Mouse (Mus musculus): ENCODE measurements around the gene Coq5. TPM values are rescaled to one million over a fixed set of nuclear protein-coding genes. Genes with fewer than 3 reads are reported as not detected.

Gene Coq5
- polyA plus RNA-seq, 1 experiment from 2014 or later: 52.2 TPM

DNA sequence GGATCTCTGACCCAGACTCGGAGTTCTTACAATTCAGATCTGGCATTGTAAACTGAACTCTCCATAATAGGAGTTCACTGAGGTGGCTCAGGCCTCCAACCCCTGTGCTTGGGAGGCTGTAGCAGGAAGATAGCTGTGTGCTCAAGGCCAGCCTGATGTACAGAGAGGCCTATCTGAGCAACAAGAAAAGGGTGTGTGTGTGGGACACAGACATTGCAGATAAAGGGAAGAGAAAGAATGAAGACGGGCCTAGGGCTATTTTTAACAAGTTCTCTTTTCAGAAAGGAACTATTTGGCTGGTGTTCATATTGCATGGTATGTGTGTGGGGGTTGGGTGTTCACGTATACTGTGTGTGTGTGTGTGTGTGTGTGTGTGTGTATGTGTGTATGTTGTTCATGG lies 54.2 kb downstream of the Coq5 start:
- Histone ChIP-seq H3K27me3 (ENCODE audit: control insufficient read depth, insufficient read depth, low read length) (no peaks in the 10 kb centered on the region), H3K27ac (replicated peaks; ENCODE audit: low read depth, low read length) (no peak overlapping the region), H3K9ac (replicated peaks; ENCODE audit: low read length) (no peak overlapping the region), H3K4me1 (ENCODE audit: control insufficient read depth, insufficient read depth, low read length) (no peaks in the 10 kb centered on the region), H3K4me2 (ENCODE audit: low read depth, low read length) (no peak overlapping the region), H3K9me3 (replicated peaks; ENCODE audit: control insufficient read depth, low read length) (no peaks in the 10 kb centered on the region), H3K36me3 (replicated peaks; ENCODE audit: control insufficient read depth, insufficient read depth, low read depth, low read length) (peaks cover 20% of the 10 kb centered on the region), H3K4me3 (ENCODE audit: low read depth, low read length) (no peak overlapping the region)
- DNase-seq (ENCODE audit: low spot score) (no peak), ATAC-seq (replicated peaks; ENCODE audit: insufficient number of reproducible peaks, low FRiP score, low TSS enrichment, low read depth) (no peak)
- 87% methylated on average over 3 of the region's 3 CpGs for WGBS

DNA sequence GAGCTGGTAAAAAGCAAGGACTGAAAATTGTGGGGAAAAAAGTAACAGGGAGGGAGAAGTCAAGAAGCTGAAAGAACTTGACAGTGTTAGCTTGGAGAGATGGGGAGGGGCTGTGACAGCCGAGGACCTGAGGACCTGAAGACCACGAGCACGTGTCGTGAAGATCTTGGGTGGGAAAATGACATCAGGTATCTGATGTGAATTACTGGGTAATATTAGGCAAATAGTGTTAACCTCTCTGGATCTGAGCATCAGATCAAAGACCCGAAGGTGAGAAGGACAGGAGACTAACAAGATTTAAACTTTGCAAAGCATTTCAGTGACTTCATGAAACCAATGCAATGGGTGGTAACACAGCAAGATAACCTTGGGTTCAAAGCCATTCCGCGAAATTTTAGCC lies 60.5 kb downstream of the Coq5 start:
- H3K4me2 ChIP-seq (ENCODE audit: low read depth, low read length): peak overlapping the region; percentile 71
- H3K9me3 ChIP-seq (replicated peaks; ENCODE audit: control insufficient read depth, low read length): no peaks in the 10 kb centered on the region
- no peak overlapping the region for H3K27ac ChIP-seq (replicated peaks; ENCODE audit: low read depth, low read length)
- H3K4me1 ChIP-seq (ENCODE audit: control insufficient read depth, insufficient read depth, low read length): no peaks in the 10 kb centered on the region
- peaks cover 4% of the 10 kb centered on the region for H3K36me3 ChIP-seq (replicated peaks; ENCODE audit: control insufficient read depth, insufficient read depth, low read depth, low read length)
- no peak overlapping the region for H3K9ac ChIP-seq (replicated peaks; ENCODE audit: low read length)
- no peaks in the 10 kb centered on the region for H3K27me3 ChIP-seq (ENCODE audit: control insufficient read depth, insufficient read depth, low read length)
- peak overlapping the region; percentile 87; the same call in 1 of the 2 replicates for H3K4me3 ChIP-seq (ENCODE audit: low read depth, low read length)
- WGBS: 35% methylated on average over 7 of the region's 7 CpGs
- ATAC-seq (replicated peaks; ENCODE audit: insufficient number of reproducible peaks, low FRiP score, low TSS enrichment, low read depth) (no peak), DNase-seq (ENCODE audit: low spot score) (no peak)

DNA sequence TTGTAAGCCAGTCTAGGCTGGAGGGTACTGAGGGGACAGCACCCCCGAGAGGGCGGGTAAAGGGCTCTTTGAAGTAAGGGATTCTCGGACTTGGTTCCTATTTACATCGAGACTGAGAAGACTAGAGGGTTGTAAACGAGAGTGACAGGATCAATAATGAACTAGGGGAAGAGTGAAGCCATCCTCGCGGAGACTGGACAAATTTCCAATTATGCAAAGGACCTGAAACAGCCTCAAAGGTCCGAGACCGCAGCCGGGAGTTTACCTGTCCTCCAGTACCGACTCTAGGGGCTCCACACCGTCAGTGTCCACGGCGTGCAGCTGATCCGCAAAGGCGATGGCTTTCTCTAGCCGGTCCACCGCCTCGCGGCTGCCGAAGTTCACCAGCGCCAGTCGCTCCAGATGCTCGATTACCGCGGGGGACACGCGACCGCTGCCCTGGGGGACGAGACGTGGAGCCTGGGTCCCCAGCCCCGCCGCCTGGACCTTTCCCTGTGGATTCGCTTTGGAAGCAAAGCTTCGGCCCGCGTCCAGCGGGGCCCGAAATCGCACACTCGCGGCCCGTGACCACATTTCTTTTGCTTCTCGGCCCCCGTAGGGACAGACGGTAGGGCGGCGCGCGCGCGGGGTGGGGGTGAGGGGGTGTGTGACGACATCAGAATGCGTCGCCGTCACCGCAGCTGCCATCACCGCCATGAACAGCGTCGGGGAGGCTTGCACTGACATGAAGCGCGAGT lies 61.3 kb downstream of the Coq5 start, which contains the start of the genes Gatc and Triap1:
Gene Gatc (minus strand): TSS at position 602 of the 737 bp plus-strand sequence.
Gene Triap1 (plus strand): TSS at position 649 of the 737 bp plus-strand sequence.
- Histone ChIP-seq H3K27ac (replicated peaks; ENCODE audit: low read depth, low read length) (peak within 1 kb of the TSS; percentile 60; the same call in 1 of the 2 replicates), H3K36me3 (replicated peaks; ENCODE audit: control insufficient read depth, insufficient read depth, low read depth, low read length) (peaks cover 8% of the 10 kb centered on the region), H3K4me1 (ENCODE audit: control insufficient read depth, insufficient read depth, low read length) (no peaks in the 10 kb centered on the region), H3K27me3 (ENCODE audit: control insufficient read depth, insufficient read depth, low read length) (no peaks in the 10 kb centered on the region), H3K9ac (replicated peaks; ENCODE audit: low read length) (peak within 1 kb of the TSS; percentile 87), H3K4me2 (ENCODE audit: low read depth, low read length) (peak within 1 kb of the TSS; percentile 71), H3K9me3 (replicated peaks; ENCODE audit: control insufficient read depth, low read length) (no peaks in the 10 kb centered on the region), H3K4me3 (ENCODE audit: low read depth, low read length) (peak within 1 kb of the TSS; percentile 87)
- peak; percentile 92 for DNase-seq (ENCODE audit: low spot score)
- peak; percentile 88 for ATAC-seq (replicated peaks; ENCODE audit: insufficient number of reproducible peaks, low FRiP score, low TSS enrichment, low read depth)
- WGBS: under 1% methylated on average over 62 of the region's 62 CpGs

DNA sequence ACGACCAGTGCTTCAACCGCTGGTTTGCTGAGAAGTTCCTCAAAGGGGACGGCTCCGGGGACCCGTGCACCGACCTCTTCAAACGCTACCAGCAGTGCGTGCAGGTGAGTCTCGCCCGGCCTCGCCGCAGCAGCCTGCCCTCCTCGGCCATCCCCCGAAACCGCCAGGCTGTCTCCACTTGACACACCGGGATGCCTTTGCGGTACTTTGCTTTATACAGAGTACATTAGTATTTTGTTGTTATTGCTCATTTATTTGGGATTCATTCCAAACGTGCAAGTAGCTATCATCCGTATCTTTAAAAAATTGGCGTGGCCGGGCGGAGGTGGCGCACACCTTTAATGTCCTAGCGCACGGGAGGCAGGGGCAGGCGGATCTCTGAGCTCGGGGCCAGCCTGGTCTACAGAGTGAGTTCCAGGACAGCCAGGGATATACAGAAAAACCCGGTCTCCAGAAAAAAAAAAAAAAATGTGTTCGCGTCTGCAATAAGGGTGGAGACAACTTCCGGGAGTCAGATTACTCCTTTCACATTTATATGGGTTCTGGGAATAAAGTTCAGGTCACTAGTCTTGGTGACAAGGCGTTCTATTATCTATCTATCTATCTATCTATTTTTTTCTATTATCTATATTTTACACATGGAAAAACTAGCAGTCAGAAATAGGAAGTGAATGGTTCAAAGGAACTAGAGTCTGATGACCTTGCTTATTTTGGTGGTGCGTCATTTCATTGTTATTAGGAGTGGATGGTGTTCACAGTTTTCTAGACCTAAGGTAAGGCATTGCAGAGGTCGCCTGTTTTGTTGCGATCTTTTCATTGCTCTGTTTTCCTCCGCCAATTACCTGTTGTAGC lies 62.1 kb downstream of the Coq5 start:
- peak; percentile 26; the same call in 1 of the 2 replicates for ATAC-seq (replicated peaks; ENCODE audit: insufficient number of reproducible peaks, low FRiP score, low TSS enrichment, low read depth)
- Histone ChIP-seq H3K9ac (replicated peaks; ENCODE audit: low read length) (peak overlapping the region; percentile 87), H3K4me2 (ENCODE audit: low read depth, low read length) (peak overlapping the region; percentile 71), H3K27ac (replicated peaks; ENCODE audit: low read depth, low read length) (no peak overlapping the region), H3K4me1 (ENCODE audit: control insufficient read depth, insufficient read depth, low read length) (no peaks in the 10 kb centered on the region), H3K27me3 (ENCODE audit: control insufficient read depth, insufficient read depth, low read length) (no peaks in the 10 kb centered on the region), H3K4me3 (ENCODE audit: low read depth, low read length) (peak overlapping the region; percentile 87), H3K9me3 (replicated peaks; ENCODE audit: control insufficient read depth, low read length) (no peaks in the 10 kb centered on the region), H3K36me3 (replicated peaks; ENCODE audit: control insufficient read depth, insufficient read depth, low read depth, low read length) (peaks cover 8% of the 10 kb centered on the region)
- no peak for DNase-seq (ENCODE audit: low spot score)
- WGBS: 11% methylated on average over 36 of the region's 36 CpGs

Other genes with a start within 250 kb of the Coq5 start
- gene Gm10401, start 181.4 kb upstream of the Coq5 start, polyA plus RNA-seq (2014; fragmentation: Nextera tagmentation; extraction: Ambion mirVana): 24.6 and 26.3 TPM in 2 replicates
- 27.7 and 31.8 TPM in 2 replicates for gene Acads, start 160.3 kb upstream of the Coq5 start, polyA plus RNA-seq (2014; fragmentation: Nextera tagmentation; extraction: Ambion mirVana)
- 49.6 and 53.0 TPM in 2 replicates for gene Unc119b, start 144.7 kb upstream of the Coq5 start, polyA plus RNA-seq (2014; fragmentation: Nextera tagmentation; extraction: Ambion mirVana)
- 36.6 and 37.5 TPM in 2 replicates for gene Mlec, start 121.5 kb upstream of the Coq5 start, polyA plus RNA-seq (2014; fragmentation: Nextera tagmentation; extraction: Ambion mirVana)
- gene Cabp1, start 85.3 kb upstream of the Coq5 start, polyA plus RNA-seq (2014; fragmentation: Nextera tagmentation; extraction: Ambion mirVana): 2.4 and 2.7 TPM in 2 replicates
- 101 and 108 TPM in 2 replicates for gene Pop5, start 43.8 kb upstream of the Coq5 start, polyA plus RNA-seq (2014; fragmentation: Nextera tagmentation; extraction: Ambion mirVana)
- gene Rnf10, start 6.8 kb upstream of the Coq5 start, polyA plus RNA-seq (2014; fragmentation: Nextera tagmentation; extraction: Ambion mirVana): 75.0 and 80.1 TPM in 2 replicates
- 1,836 and 1,851 TPM in 2 replicates for gene Dynll1, start 21.3 kb downstream of the Coq5 start, polyA plus RNA-seq (2014; fragmentation: Nextera tagmentation; extraction: Ambion mirVana)
- 376 and 390 TPM in 2 replicates for gene Srsf9, start 47.5 kb downstream of the Coq5 start, polyA plus RNA-seq (2014; fragmentation: Nextera tagmentation; extraction: Ambion mirVana)
- gene Gatc, start 61.5 kb downstream of the Coq5 start, polyA plus RNA-seq (2014; fragmentation: Nextera tagmentation; extraction: Ambion mirVana): 37.0 and 38.8 TPM in 2 replicates
- gene Triap1, start 61.6 kb downstream of the Coq5 start, polyA plus RNA-seq (2014; fragmentation: Nextera tagmentation; extraction: Ambion mirVana): 66.7 and 68.9 TPM in 2 replicates
- gene Cox6a1, start 69.3 kb downstream of the Coq5 start, polyA plus RNA-seq (2014; fragmentation: Nextera tagmentation; extraction: Ambion mirVana): 569 and 629 TPM in 2 replicates
- gene Msi1, start 149.9 kb downstream of the Coq5 start, polyA plus RNA-seq (2014; fragmentation: Nextera tagmentation; extraction: Ambion mirVana): 52.4 and 53.9 TPM in 2 replicates
- gene Pla2g1b, start 186.6 kb downstream of the Coq5 start, polyA plus RNA-seq (2014; fragmentation: Nextera tagmentation; extraction: Ambion mirVana): not detected in 2 replicates
- 12.7 and 17.2 TPM in 2 replicates for gene Sirt4, start 205.1 kb downstream of the Coq5 start, polyA plus RNA-seq (2014; fragmentation: Nextera tagmentation; extraction: Ambion mirVana)
- 12.9 and 13.8 TPM in 2 replicates for gene Pxn, start 227.0 kb downstream of the Coq5 start, polyA plus RNA-seq (2014; fragmentation: Nextera tagmentation; extraction: Ambion mirVana)